In the genomic region with DNA sequence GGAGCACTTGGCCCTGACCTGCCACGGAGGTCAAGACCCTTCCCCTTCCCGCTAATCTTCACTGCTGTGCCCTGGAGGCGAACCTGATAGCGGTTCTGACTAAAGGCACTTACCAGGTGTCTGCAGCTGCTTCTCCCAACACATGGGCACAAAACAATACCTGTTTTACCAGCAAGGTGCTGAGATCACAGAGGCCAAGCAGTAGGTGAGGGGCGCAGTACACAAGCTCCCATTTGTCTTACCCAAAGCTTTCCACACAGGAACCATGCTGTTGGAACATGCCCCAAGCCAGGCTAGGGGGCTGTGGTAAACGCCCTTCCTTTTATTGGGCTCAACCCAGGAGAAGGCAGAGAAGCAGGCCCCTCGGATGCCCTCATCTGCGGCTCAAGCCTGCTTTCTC, we compare ENCODE assay signal across 18 mouse cellular contexts. TPM values are rescaled to one million over a fixed set of nuclear protein-coding genes. Genes with fewer than 3 reads are reported as not detected.
"Had no signal": no experiment of that assay in that cellular context is flagged by ENCODE, and none has a peak within 500 bp of the region (broad histone marks: within the 10 kb centered on the region; RNA-seq: fewer than 3 reads in every experiment).

No protein-coding gene starts in this region.

- H3K9ac ChIP-seq: limb, embryonic 12.5 days; liver, embryonic 13.5 days; liver, postnatal 0 days; lung, embryonic 15.5 days; midbrain, embryonic 12.5 days had no signal

- DNase-seq: kidney, adult 8-10 months; kidney, postnatal 4 days; liver; liver, embryonic 13.5 days; liver, postnatal 0 days; lung, postnatal 14 days; thymus, adult 2 months; thymus, postnatal 25 days had no signal

- H3K36me3 ChIP-seq: limb, embryonic 12.5 days; liver, embryonic 13.5 days; lung, embryonic 15.5 days; midbrain, embryonic 12.5 days had no signal

- H3K27ac ChIP-seq: kidney, postnatal 0 days; layer of hippocampus, adult 2 months; limb, embryonic 12.5 days; liver, embryonic 13.5 days; lung, embryonic 15.5 days; macrophage; midbrain, embryonic 12.5 days; stomach, postnatal 0 days had no signal

- H3K9me3 ChIP-seq: limb, embryonic 12.5 days; liver, embryonic 13.5 days; lung, embryonic 15.5 days; megakaryocyte, embryonic 14.5 days; midbrain, embryonic 12.5 days had no signal

- H3K4me2 ChIP-seq: limb, embryonic 12.5 days; liver, embryonic 13.5 days; lung, embryonic 15.5 days; midbrain, embryonic 12.5 days had no signal

- H3K4me3 ChIP-seq: layer of hippocampus, adult 2 months; limb, embryonic 12.5 days; liver, embryonic 13.5 days; lung, embryonic 15.5 days; megakaryocyte, embryonic 14.5 days; midbrain, embryonic 12.5 days had no signal

- ATAC-seq: liver, postnatal 0 days had no signal

RNA-seq across cellular contexts. Expression of a gene that starts 3.6 kb away (rescaled TPM):
- polyA plus RNA-seq: limb, embryonic 12.5 days; liver, embryonic 13.5 days; liver, postnatal 0 days; lung, embryonic 15.5 days; macrophage; stomach, postnatal 0 days had no signal

RNA-seq across cellular contexts. Expression of a gene that starts 7.0 kb away (rescaled TPM):
- polyA plus RNA-seq: limb, embryonic 12.5 days; liver, postnatal 0 days; macrophage had no signal

RNA-seq across cellular contexts. Expression of a gene that starts 18.7 kb away (rescaled TPM):
- polyA plus RNA-seq: limb, embryonic 12.5 days; liver, embryonic 13.5 days; liver, postnatal 0 days; macrophage; midbrain, embryonic 12.5 days; midbrain, postnatal 0 days; neural tube, embryonic 11.5 days; stomach, postnatal 0 days had no signal
